Mouse (Mus musculus): ENCODE measurements at regions not wholly inside any gene's neighbourhood (a gene's known extent, or its start where the extent isn't known, plus 50 kb on each side); places are given as distances from the start of the nearest gene placed in this dataset.

DNA sequence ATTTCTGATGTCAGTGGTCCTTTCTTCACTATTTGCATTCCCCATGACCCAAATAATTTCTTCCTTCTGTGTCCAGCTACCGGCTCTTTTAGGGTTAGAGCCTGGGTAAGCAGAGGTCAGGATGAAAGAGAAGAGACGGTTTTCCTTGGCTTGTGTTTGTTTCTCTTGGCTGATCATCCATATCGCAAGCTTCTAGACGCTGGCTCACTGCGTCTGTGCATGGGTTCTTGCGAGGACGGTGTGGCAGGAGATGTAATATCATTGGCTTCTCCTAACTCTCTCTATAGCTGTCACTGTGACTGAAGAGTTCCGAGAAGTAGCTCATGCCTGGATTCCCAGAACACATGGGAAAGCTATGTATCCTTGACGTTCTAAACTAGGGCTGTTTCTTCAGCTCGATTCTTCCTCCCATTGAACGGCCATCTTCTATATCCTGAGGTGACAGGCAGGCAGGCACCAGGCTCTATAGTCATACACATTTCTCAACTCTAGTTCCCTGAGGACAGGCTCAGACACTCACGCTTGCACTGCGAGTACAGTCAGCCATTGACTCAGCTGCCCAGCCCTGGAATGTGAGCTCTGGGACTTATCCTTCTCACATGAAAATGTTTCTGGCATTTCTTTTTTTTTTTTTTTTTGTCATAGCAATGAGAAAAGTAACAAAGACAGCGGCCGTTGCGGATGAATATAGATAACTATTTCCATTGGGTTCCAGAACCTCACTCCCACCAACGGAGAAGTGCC lies 85.0 kb downstream of the Bach1 start:
- no peak for DNase-seq (ENCODE audit: low spot score in 2 of 2)

DNA sequence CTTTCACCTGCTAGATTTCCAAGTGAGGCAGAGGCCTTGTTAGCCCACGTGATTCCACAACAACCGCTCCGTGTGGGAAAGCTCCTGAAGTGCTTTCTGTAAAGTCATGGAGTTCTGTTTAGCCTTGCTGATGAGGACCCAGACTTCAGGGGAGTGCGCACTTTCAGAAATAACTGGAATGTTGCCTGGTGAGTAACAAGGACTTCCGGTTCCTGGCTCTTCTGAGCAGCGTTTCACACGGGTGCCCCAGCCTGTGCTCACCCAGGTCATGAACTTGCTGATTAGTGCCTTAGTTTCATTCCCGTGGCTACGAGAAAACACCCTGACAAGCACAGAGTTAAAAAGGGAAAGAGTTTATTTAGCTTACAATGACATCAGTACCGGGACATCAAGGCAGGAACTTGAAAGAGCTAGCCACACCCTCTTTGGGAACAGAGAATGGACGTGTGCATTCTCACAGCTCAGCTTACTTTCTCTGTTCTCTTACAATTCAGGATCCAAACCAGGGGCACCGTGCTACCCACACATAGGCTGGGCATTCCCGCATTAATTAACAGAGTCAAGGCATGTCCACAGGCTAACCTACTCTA lies 85.8 kb downstream of the Bach1 start:
- no peak for DNase-seq (ENCODE audit: low spot score in 2 of 2)

DNA sequence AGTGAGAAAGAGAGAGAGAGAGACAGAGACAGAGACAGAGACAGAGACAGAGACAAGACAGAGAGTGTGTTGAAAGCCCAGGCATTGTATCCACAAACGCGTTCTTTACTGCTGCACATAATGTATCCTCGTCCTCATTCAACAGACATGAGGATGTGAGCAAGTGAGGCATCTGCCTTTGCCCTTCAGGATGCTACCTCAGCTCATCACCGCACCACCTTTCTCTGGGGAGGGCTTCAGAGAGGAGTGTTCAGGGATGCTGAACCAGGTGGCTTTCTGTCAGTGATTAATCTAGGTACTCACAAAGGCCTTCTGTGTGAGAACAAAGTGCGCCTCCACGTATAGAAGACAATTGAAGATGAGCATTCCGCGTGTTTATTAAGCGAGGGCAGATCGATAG lies 90.8 kb downstream of the Bach1 start:
- no peak for DNase-seq (ENCODE audit: low spot score in 2 of 2)

DNA sequence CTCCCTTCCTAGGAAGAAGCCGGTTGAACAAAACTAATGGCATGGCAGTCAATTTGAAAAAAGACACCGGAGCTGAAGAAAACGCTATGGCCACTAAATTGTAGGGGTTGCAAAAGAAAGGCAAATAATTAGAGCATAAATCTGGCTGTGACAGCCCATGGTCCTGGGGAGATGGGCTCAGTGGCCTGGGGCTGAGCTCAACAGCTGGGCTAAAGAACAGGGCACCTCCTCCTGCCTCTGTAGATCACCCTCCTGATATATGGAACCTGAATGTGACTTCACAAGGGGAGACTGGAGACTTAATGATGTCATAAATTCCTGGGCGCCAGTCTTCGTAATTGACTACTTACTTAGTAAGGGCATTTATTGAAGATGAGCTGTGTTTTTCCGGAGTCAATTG lies 91.2 kb downstream of the Bach1 start:
- no peak for DNase-seq (ENCODE audit: low spot score in 2 of 2)

DNA sequence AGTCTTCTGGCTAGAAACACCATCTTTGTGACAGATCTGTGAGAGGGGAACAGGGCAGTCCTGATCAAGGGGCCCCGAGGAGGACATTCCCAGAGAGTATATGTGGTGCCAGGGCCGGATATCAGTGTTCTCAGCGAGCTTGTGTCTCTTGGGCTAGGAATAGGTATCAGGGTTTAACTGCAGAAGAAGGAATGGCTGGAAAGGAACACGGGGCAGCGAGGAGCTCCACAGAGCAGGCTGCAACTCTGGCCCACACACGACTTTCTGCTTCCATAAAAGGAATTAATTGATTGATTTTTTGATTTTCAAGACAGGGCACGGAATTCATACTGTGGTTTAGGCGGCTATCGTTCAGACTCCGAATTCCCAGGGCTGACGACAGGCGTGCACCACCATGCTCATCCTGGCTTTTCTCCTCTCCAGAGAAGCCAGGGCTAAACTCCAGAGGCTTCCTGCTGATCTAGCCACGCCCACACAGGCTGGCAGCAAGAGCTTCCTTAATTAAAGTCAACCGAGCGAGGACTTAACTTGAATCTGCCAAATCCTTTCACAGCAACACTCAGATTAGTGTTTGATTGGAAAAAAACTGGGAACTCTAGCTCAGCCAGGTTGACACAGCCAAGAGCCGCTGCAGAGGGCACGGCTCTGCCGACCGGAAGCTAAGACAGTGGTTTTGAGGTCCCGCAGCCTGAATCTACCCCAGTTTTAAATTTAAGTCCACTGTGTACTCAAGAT lies 97.9 kb downstream of the Bach1 start:
- DNase-seq (ENCODE audit: low spot score in 2 of 2): peak; percentile 42 to 59

DNA sequence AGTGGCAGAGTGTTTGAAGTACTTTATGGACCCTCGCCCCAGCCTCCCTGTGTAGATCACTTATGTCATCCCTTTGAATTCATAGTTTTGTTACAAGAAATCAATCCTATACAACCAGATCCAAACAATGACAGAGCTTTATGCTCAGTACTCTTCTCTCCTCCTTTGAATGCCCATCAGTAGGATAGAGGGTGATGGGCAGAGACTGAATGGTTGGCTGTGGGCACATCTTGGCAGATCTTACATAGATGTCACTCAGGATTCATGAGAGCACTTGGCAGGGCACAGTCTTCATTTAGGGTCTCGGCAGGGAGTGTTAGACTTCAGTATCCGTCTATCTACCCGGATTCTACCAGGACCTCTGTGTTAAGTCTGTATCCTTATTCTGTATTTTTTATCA lies 103.6 kb downstream of the Bach1 start:
- DNase-seq (ENCODE audit: low spot score in 2 of 2): no peak

DNA sequence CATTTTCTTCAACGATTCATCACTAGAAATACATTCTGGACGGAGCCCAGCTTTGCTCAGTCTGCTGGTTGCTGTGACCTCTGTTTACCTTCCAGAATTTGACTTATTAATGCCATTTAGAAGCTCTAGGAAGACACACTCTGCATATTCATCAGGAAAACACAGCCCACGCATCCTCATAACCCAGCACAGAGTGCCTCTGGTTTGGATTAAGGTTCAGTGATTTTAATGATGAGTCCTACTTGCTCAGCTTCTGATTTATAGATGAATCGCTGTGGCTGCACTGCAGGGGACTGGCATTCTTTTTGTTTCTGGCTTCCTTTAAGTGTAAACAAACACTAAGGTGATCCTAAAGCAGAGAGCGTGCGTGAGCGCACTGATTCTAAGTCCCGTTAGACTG lies 118.8 kb downstream of the Bach1 start:
- DNase-seq (ENCODE audit: low spot score in 2 of 2): no peak

DNA sequence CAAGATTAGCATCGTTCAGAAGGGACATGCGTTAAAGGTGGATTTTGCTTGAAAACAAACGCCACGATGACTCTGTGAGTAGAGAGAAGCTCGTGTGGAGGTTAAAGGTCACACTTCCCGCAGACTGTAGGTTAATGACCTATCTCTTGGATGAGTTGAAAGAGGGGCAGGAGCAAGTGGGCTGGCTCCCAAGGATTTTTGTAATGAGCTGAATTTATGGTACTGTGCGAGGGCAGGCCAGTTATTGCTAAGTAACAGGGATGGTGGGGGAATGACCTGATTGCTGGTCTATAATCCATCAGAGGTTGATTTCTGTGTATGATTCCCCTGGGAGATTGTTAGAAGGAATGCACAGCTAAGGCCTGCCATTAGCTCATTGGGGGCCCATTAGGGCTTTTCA lies 135.6 kb downstream of the Bach1 start:
- DNase-seq (ENCODE audit: low spot score in 2 of 2): no peak

DNA sequence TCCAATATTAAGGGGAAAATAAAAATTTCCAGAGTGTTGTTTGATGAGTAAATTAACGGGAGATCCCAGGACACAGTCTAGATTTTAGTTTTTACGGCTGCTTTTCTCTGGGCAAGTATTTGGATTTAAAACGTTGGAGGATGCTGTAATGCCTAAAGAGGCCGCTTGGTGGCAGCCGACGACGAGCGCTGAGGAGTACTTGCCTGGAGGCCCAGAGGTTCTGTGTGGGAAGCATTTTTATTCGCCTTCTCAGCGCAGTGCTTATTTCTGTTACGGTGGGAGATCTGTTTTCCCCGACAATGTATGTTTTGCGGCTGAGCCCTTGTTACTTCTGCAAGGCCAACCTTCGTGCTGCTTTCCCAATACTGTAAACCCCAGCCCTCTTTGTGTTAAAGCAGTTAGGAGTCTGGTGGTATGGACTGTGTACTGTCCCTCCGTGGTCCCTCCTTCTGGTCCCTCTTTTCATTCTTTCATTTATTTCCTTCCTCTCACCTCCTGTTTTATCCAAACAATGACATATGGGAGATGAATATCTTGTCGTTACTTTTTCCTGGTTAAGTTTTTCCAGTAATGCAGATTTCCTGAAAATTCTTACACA lies 142.3 kb downstream of the Bach1 start:
- peak; percentile 90 to 91 for DNase-seq (ENCODE audit: low spot score in 2 of 2)

Data from layer of hippocampus, postnatal 10 days (tissue).